Mouse (Mus musculus) lung, adult 18-20 months (tissue): Measurements from ENCODE around the gene Smug1.

Experiments
- DNase-seq, 2 experiments: peaks; one replicate each; pipeline ENCODE4 v3.0.0; 2022; ENCODE audit warnings: mixed read lengths in 2 of 2

The Smug1 gene

GRCm38 (mm10) chr15:103167042-103167615 is at the start of gene Smug1:
Gene Smug1, minus strand, starts transcription at chr15:103167092.
- no peak for DNase-seq

GRCm38 (mm10) chr15:103216052-103216451 is 49.2 kb upstream of the Smug1 start:
- DNase-seq: no peak

- peak; percentile 82 to 90 for DNase-seq
Measured at GRCm38 (mm10) chr15:103214971-103215907, 48.3 kb upstream of the Smug1 start.

- DNase-seq: no peak
Measured at GRCm38 (mm10) chr15:103214149-103214548, 47.3 kb upstream of the Smug1 start.

- no peak for DNase-seq
Measured at GRCm38 (mm10) chr15:103205156-103205555, 38.3 kb upstream of the Smug1 start.

- peak in 1 of 2 experiments; percentile 63 for DNase-seq
Measured at GRCm38 (mm10) chr15:103202088-103202793, 35.3 kb upstream of the Smug1 start.

DNA sequence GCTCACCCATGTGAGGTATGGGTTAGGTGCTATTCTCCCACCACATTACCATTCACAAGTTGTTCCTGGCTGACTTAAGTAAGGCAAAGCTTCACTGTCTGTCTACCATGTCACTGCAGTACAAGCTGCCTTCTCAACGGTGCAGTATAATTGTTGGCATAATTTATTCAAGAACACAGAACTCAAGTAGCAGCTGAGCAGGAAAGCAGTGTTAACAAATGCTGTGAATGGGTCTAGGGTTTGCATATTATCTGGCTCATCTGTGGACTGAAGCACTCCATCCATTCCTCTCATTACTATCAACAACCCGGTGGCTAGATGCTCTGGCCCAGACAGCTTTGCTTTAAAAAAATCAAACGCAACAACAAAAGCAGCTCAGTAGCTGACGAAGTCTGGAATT is 30.9 kb upstream of the Smug1 start:
- no peak for DNase-seq

GRCm38 (mm10) chr15:103196835-103197234 is 29.9 kb upstream of the Smug1 start:
- DNase-seq: no peak

DNA sequence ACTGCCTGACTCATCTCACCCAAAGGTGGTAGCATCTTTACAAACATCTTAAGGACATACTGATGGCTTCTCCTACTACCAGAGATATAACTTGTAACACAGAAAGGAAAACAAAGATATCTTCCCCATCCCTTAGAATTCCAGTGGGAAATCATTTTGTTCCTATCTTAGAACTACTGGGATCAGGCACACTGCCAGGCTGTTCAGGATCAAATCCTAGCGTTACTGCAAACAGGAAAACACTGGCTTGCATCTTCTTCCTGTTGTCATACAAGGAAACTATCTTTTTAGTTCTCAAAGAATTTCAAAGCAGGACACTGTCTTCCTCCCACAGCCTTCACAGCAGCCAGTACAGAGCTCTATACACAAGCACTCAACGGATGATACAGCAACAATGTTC is 26.7 kb upstream of the Smug1 start:
- peak in 1 of 2 experiments; percentile 35 for DNase-seq

GRCm38 (mm10) chr15:103190531-103191462 is 23.9 kb upstream of the Smug1 start:
- no peak for DNase-seq

DNA sequence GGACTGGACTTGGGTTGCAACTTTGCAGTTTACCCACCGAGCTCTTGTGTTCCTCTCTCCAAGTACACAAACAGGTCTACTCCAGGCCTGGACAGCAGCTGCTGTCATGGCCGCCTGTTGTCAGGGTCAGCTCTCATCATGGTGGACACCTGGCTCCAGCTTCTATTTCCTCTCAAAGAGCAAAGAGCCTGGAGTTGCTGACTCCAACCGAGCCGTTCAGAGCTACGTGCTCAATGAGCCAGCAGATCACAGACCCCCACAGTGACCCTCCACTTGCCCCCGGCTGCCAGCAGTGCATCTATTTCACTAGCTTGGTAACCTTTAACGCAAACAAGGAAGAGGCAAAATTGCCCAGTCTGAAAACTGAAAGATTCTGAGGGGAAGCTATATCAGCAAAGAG is 23.2 kb upstream of the Smug1 start:
- DNase-seq: no peak

GRCm38 (mm10) chr15:103187803-103188202 is 20.9 kb upstream of the Smug1 start:
- no peak for DNase-seq

GRCm38 (mm10) chr15:103185462-103186198 is 18.7 kb upstream of the Smug1 start:
- DNase-seq: peak in 1 of 2 experiments; percentile 45

- no peak for DNase-seq
Measured at GRCm38 (mm10) chr15:103183651-103184610, 17.0 kb upstream of the Smug1 start.

DNA sequence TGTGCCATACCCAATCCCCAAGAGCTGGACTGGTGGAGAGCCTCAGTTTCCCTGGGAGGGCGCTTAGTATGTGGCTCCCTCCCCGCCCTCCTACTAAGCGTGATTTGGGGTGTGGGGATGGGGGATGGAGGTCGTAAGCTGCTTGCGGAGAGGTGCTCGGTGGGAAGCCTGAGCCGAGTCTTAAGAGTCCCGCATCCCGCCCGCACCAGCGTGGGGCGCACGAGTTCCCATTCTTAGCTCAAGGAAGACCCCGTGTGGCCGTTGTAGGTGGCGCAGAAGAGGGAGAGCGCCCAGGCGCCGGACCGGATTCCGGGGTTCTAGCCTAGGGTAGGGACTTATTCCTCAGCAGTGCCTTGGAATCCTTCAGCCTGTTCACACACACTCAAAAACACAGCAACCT is 16.2 kb upstream of the Smug1 start:
- DNase-seq: peak; percentile 49 to 64

DNA sequence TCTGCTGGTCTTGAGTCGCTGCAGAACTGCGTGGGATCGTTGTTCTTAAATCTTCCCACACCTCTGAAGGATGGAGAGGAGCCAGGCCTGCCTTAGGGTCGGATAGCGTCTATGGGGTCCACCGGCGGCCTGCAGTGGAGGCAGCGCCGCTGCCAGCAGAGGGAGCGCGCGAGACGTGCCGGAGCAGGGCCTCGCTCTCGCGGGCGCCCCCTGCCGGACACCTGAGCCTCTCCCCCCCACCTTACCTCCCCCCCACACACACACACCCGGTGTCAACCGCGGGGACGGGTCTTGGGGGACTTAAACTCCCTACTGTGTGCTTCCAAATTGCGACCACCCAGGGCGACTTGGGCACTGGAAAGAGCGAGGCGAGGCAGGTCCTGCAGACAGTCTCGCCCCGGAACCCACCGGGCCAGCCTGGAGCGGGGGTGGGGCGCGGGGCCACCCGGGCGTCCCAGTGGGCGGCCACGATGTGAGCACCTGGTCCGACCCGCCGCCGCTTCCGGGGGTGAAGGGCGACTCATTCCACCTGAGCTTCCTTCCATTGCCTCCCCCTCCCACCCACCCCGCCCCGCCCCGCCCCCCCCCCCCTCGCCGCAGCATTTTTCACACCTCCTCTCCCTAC is 15.4 kb upstream of the Smug1 start:
- DNase-seq: peak; percentile 60 to 69

GRCm38 (mm10) chr15:103180406-103180805 is 13.5 kb upstream of the Smug1 start:
- no peak for DNase-seq

- DNase-seq: no peak
Measured at GRCm38 (mm10) chr15:103178767-103179166, 11.9 kb upstream of the Smug1 start.

- DNase-seq: no peak
Measured at GRCm38 (mm10) chr15:103178137-103178536, 11.2 kb upstream of the Smug1 start.

GRCm38 (mm10) chr15:103177611-103178041 is 10.7 kb upstream of the Smug1 start:
- DNase-seq: no peak
